Mouse (Mus musculus): ENCODE data around the gene Atp5b.

DNA sequence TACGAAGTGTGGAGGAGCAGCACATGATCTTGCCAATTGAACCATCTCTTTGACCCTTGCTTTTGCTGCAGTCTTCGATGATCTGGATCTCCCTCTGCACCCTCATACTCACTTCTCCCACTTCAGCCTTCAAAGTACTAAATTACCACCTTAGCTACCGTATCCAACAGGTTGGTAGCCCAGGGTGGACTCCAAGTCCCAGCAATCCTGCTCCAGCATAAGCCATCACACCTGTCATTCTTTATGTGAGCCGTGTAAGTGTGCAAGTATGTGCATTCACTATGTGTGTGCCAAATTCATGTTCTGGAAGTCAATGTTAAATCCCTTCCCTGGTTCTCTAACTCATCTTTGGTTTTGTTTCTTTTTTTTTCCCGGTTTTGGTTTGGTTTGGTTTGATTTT lies 31.5 kb upstream of the Atp5b start:
- TF ChIP-seq CTCF (IDR thresholded peaks at IDR 0.05; ENCODE audit: extremely low read depth, insufficient read depth, insufficient read length, insufficient replicate concordance) (no peak), POLR2A (IDR thresholded peaks at IDR 0.05; ENCODE audit: low read depth, low read length) (no peak)
